Mouse (Mus musculus) lung, embryonic 15.5 days (tissue): ENCODE data around the gene Fnbp1l. TPM values are rescaled to one million over a fixed set of nuclear protein-coding genes. Genes with fewer than 3 reads are reported as not detected.
A peak's percentile ranks its signal among the peaks of the same experiment; 100 is the strongest.

Experiments
- ATAC-seq: fragments of 200-750 bp; cut with Nextera tagmentation; 2 replicates; pipeline ENCODE4 v1.8.0; 2017; ENCODE audit warnings: moderate number of reproducible peaks, borderline replicate concordance; ENCODE audit not compliant: low FRiP score, low TSS enrichment; ENCODE audit errors: extremely low read depth
- H3K27ac ChIP-seq: fragments of 300-500 bp; sonication (generic); 2 replicates; pipeline ENCODE4 v1.5.1; 2015; ENCODE audit warnings: moderate library complexity, mild to moderate bottlenecking, inconsistent platforms
- H3K27me3 ChIP-seq: fragments of 300-500 bp; sonication (generic); 2 replicates; pipeline ENCODE4 v1.6.1; 2015; ENCODE audit warnings: inconsistent platforms
- H3K36me3 ChIP-seq: fragments of 300-500 bp; sonication (generic); 2 replicates; pipeline ENCODE4 v1.6.1; 2015; ENCODE audit warnings: inconsistent platforms
- H3K4me1 ChIP-seq: fragments of 300-500 bp; sonication (generic); 2 replicates; pipeline ENCODE4 v1.6.1; 2015; ENCODE audit warnings: inconsistent platforms
- H3K4me2 ChIP-seq: fragments of 300-500 bp; sonication (generic); 2 replicates; pipeline ENCODE4 v1.6.1; 2015; ENCODE audit warnings: inconsistent platforms, mild to moderate bottlenecking, moderate library complexity
- H3K4me3 ChIP-seq: fragments of 300-500 bp; sonication (generic); 2 replicates; pipeline ENCODE4 v1.5.1; 2015; ENCODE audit warnings: mild to moderate bottlenecking, inconsistent platforms
- H3K9ac ChIP-seq: fragments of 300-500 bp; sonication (generic); 2 replicates; pipeline ENCODE4 v1.6.1; 2015; ENCODE audit warnings: inconsistent platforms
- H3K9me3 ChIP-seq: fragments of 300-500 bp; sonication (generic); 2 replicates; pipeline ENCODE4 v1.6.1; 2016; ENCODE audit warnings: inconsistent platforms
- WGBS: fragments of 180-500 bp; shearing (Covaris S2); methylation state at CpG from one replicate; pipeline ENCODE4 v1.1.7; 2015; 5-methylcytosine and 5-hydroxymethylcytosine counted together
- polyA plus RNA-seq: library from polyadenylated mRNA; unstranded; fragments of >200 nt; fragmentation: Nextera tagmentation; extraction: Ambion mirVana; gene quantifications from 2 replicates; pipeline ENCODE4 v1.2.1, GENCODE M21; 2015

The Fnbp1l gene
- polyA plus RNA-seq, 1 experiment from 2014 or later: 52.8 TPM

DNA sequence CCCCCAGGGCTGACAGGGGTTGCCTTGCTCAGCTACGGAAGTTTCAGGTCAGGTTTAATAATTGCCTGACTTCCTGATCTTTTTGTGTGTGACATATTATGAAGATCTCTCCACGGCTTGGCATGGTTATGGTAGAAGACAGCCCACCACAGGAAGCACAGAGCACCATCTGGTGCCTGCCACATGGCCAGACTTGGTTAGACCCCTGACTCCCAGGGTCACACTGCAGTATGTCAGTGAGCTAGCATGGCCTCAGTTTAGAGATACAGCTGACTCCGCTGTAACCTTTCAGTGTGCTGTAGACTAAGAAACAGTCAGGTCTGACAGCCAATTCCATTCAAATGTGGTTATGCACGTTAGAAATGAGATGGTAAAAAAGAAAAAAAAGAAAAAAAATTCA lies 101.8 kb downstream of the Fnbp1l start:
- Histone ChIP-seq H3K9me3 (no peaks in the 10 kb centered on the region), H3K4me2 (no peak overlapping the region), H3K4me3 (no peak overlapping the region), H3K27ac (no peak overlapping the region), H3K4me1 (peaks cover 10% of the 10 kb centered on the region), H3K9ac (no peak overlapping the region), H3K27me3 (no peaks in the 10 kb centered on the region), H3K36me3 (0 out of 2 replicates have a peak, but pooled peaks cover 3% of the 10 kb centered on the region)
- no peak for ATAC-seq
- 65% methylated on average over 4 of the region's 4 CpGs for WGBS

GRCm38 (mm10) chr3:122516327-122516695 lies 103.2 kb downstream of the Fnbp1l start:
- no peak overlapping the region for H3K4me2 ChIP-seq
- no peak overlapping the region for H3K4me3 ChIP-seq
- H3K4me1 ChIP-seq: peaks cover 10% of the 10 kb centered on the region
- 0 out of 2 replicates have a peak, but pooled peaks cover 5% of the 10 kb centered on the region for H3K36me3 ChIP-seq
- H3K9me3 ChIP-seq: no peaks in the 10 kb centered on the region
- ATAC-seq: no peak
- no peak overlapping the region for H3K27ac ChIP-seq
- WGBS: 59% methylated on average over 3 of the region's 3 CpGs
- H3K9ac ChIP-seq: no peak overlapping the region
- H3K27me3 ChIP-seq: no peaks in the 10 kb centered on the region

- H3K27ac ChIP-seq: no peak overlapping the region
- H3K4me1 ChIP-seq: peaks cover 10% of the 10 kb centered on the region
- no peaks in the 10 kb centered on the region for H3K9me3 ChIP-seq
Measured at GRCm38 (mm10) chr3:122515568-122516326, 103.8 kb downstream of the Fnbp1l start.

DNA sequence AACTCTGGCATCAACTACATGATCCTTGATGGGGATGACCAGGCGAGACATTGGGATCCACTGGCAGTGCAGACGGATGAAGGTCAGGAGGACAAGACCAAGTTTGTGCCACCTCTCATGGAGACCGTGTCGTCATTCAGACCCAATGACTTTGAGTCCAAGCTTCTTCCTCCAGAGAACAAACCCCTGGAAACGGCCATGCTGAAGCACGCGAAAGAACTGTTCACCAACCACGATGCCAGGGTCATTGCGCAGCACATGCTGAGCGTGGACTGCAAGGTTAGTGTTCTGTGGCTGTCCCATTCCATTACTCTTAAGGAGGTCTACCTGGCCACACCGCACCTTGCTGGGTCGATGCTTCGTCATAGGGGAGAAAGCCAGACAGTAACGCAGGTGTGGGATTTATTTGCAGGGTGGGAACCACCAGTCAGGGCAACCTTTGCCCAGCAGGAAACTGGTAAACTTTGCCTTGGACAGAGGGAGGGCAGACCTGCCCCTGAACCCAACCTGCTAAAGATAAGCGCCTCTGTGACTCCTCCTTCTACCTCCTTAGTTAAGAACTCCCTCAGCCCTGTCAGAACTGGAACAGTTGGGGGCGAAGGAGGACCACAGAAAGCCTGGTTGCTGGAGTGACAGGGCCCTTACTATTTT lies 106.7 kb downstream of the Fnbp1l start:
- no peaks in the 10 kb centered on the region for H3K9me3 ChIP-seq
- H3K4me1 ChIP-seq: peaks cover 21% of the 10 kb centered on the region
- H3K9ac ChIP-seq: no peak overlapping the region
- H3K27me3 ChIP-seq: no peaks in the 10 kb centered on the region
- no peak overlapping the region for H3K4me3 ChIP-seq
- H3K27ac ChIP-seq: no peak overlapping the region
- H3K36me3 ChIP-seq: 0 out of 2 replicates have a peak, but pooled peaks cover 5% of the 10 kb centered on the region
- no peak overlapping the region for H3K4me2 ChIP-seq
- WGBS: 89% methylated on average over 16 of the region's 16 CpGs
- no peak for ATAC-seq

More at GRCm38 (mm10) chr3:122515568-122516326, 103.8 kb downstream of the Fnbp1l start:
- Histone ChIP-seq H3K4me3 (no peak overlapping the region), H3K9ac (no peak overlapping the region), H3K36me3 (0 out of 2 replicates have a peak, but pooled peaks cover 5% of the 10 kb centered on the region), H3K4me2 (no peak overlapping the region), H3K27me3 (no peaks in the 10 kb centered on the region)
- ATAC-seq: no peak
- 55% methylated on average over 6 of the region's 6 CpGs for WGBS

GRCm38 (mm10) chr3:122511721-122512619 lies 107.5 kb downstream of the Fnbp1l start:
- Histone ChIP-seq H3K27me3 (no peaks in the 10 kb centered on the region), H3K4me3 (no peak overlapping the region), H3K9ac (no peak overlapping the region), H3K27ac (no peak overlapping the region), H3K9me3 (no peaks in the 10 kb centered on the region), H3K4me2 (no peak overlapping the region), H3K4me1 (peaks cover 21% of the 10 kb centered on the region), H3K36me3 (0 out of 2 replicates have a peak, but pooled peaks cover 5% of the 10 kb centered on the region)
- no peak for ATAC-seq
- 74% methylated on average over 14 of the region's 14 CpGs for WGBS

GRCm38 (mm10) chr3:122510932-122511331 lies 108.6 kb downstream of the Fnbp1l start:
- no peak for ATAC-seq
- Histone ChIP-seq H3K4me3 (no peak overlapping the region), H3K36me3 (0 out of 2 replicates have a peak, but pooled peaks cover 5% of the 10 kb centered on the region), H3K4me1 (peaks cover 28% of the 10 kb centered on the region), H3K9me3 (no peaks in the 10 kb centered on the region), H3K9ac (no peak overlapping the region), H3K4me2 (no peak overlapping the region), H3K27ac (no peak overlapping the region), H3K27me3 (no peaks in the 10 kb centered on the region)
- 66% methylated on average over 10 of the region's 10 CpGs for WGBS

GRCm38 (mm10) chr3:122510240-122510750 lies 109.2 kb downstream of the Fnbp1l start:
- Histone ChIP-seq H3K9ac (no peak overlapping the region), H3K9me3 (no peaks in the 10 kb centered on the region), H3K36me3 (0 out of 2 replicates have a peak, but pooled peaks cover 5% of the 10 kb centered on the region), H3K27ac (peak overlapping the region; percentile 67), H3K27me3 (no peaks in the 10 kb centered on the region), H3K4me1 (peaks cover 23% of the 10 kb centered on the region), H3K4me2 (no peak overlapping the region; the same call in 1 of the 2 replicates), H3K4me3 (no peak overlapping the region)
- 67% methylated on average over 14 of the region's 14 CpGs for WGBS
- no peak for ATAC-seq

- no peaks in the 10 kb centered on the region for H3K27me3 ChIP-seq
- no peak overlapping the region for H3K4me3 ChIP-seq
- WGBS: 44% methylated on average over 11 of the region's 11 CpGs
- no peak overlapping the region for H3K9ac ChIP-seq
- 0 out of 2 replicates have a peak, but pooled peaks cover 5% of the 10 kb centered on the region for H3K36me3 ChIP-seq
- no peak overlapping the region for H3K4me2 ChIP-seq
- no peaks in the 10 kb centered on the region for H3K9me3 ChIP-seq
- ATAC-seq: no peak
- peak overlapping the region; percentile 67 for H3K27ac ChIP-seq
- H3K4me1 ChIP-seq: peaks cover 22% of the 10 kb centered on the region
Measured at GRCm38 (mm10) chr3:122509534-122510239, 109.8 kb downstream of the Fnbp1l start.

DNA sequence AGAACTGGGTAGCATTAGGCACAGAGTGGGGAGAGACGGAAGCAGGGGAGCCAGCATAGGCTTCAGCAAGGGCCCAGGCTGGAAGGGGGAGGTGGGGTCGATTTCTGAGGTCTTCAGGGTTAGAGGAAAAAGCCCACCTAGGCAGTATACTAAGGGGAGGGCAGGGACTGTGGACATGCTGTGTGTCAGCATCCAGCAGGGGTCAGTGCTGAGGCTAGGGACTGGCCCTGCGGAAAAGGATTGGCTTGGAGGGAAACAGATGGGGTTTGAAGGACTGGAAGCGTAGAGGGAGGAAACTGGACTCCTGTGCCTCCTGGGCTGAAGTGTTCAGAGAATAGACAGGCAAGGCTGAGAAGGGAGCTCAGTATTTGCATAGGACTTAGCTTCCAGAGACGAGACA lies 110.4 kb downstream of the Fnbp1l start:
- Histone ChIP-seq H3K36me3 (0 out of 2 replicates have a peak, but pooled peaks cover 5% of the 10 kb centered on the region), H3K9ac (no peak overlapping the region), H3K27me3 (no peaks in the 10 kb centered on the region), H3K4me1 (peaks cover 22% of the 10 kb centered on the region), H3K9me3 (no peaks in the 10 kb centered on the region), H3K4me2 (no peak overlapping the region), H3K4me3 (no peak overlapping the region), H3K27ac (peak overlapping the region; percentile 67)
- 32% methylated on average over 5 of the region's 5 CpGs for WGBS
- ATAC-seq: 0 out of 2 replicates have a peak, but pooled peaks have one; percentile 43

DNA sequence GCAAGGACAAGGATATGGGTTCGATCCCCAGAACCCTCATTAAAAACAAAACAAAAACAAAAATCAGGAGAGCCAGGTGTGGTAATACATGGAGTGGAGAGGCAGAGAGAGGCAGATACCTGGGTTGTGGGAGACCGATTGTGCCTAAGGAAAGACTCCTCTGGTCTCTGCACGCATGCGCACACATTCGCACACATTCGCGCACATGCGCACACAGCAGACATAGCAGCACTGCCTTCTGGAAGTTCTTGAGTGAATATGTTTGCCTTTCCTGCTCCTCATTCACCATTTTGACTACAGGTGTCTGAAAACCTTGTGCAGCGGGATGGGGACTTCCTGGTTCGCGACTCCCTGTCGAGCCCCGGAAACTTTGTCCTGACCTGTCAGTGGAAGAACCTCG lies 111.7 kb downstream of the Fnbp1l start:
- no peak for ATAC-seq
- Histone ChIP-seq H3K36me3 (0 out of 2 replicates have a peak, but pooled peaks cover 3% of the 10 kb centered on the region), H3K9ac (no peak overlapping the region), H3K4me2 (no peak overlapping the region), H3K9me3 (no peaks in the 10 kb centered on the region), H3K4me3 (no peak overlapping the region), H3K27ac (no peak overlapping the region), H3K4me1 (peaks cover 22% of the 10 kb centered on the region), H3K27me3 (no peaks in the 10 kb centered on the region)
- WGBS: 95% methylated on average over 14 of the region's 14 CpGs
